Mouse (Mus musculus): ENCODE measurements around the gene 1700025G04Rik.

GRCm38 (mm10) chr1:151959010-151959409, 130.9 kb downstream of the 1700025G04Rik start:
- TF ChIP-seq CTCF (conservative IDR thresholded peaks at IDR 0.05; ENCODE audit: low read length) (no peak), NANOG (IDR thresholded peaks at IDR 0.05; ENCODE audit: borderline replicate concordance, low read length) (no peak), POU5F1 (IDR thresholded peaks at IDR 0.05; ENCODE audit: borderline replicate concordance, low read length) (no peak)
